Mouse (Mus musculus): ENCODE measurements around the gene Terf2ip. TPM values are rescaled to one million over a fixed set of nuclear protein-coding genes. Genes with fewer than 3 reads are reported as not detected.

The Terf2ip gene
- polyA plus RNA-seq, 1 experiment from 2014 or later, result 21.3 TPM

GRCm38 (mm10) chr8:111992013-111992702, 19.0 kb upstream of the Terf2ip start, which contains the start of gene Adat1:
TSS of gene Adat1 (minus strand) at chr8:111992302.
- no peak within 1 kb of the TSS for H3K27ac ChIP-seq (ENCODE audit: low read depth)
- peak within 1 kb of the TSS; percentile 79 for H3K9ac ChIP-seq (ENCODE audit: low read length)
- H3K27me3 ChIP-seq (replicated peaks; ENCODE audit: control insufficient read depth, insufficient read depth, low read length), result no peaks in the 10 kb centered on the region
- H3K4me2 ChIP-seq (ENCODE audit: low read length), result peak within 1 kb of the TSS; percentile 85
- 4% methylated on average over 32 of the region's 33 CpGs for WGBS
- H3K9me3 ChIP-seq (ENCODE audit: control insufficient read depth, low read length), result no peaks in the 10 kb centered on the region
- H3K4me1 ChIP-seq (replicated peaks; ENCODE audit: control insufficient read depth, insufficient read depth, low read length), result peaks cover 6% of the 10 kb centered on the region
- DNase-seq (ENCODE audit: low spot score) (peak; percentile 93), ATAC-seq (replicated peaks; ENCODE audit: low FRiP score, low TSS enrichment, low read depth) (peak; percentile 93)
- peak within 1 kb of the TSS; percentile 79 for H3K4me3 ChIP-seq (ENCODE audit: low read depth, low read length)
- peaks cover 65% of the 10 kb centered on the region for H3K36me3 ChIP-seq (ENCODE audit: control insufficient read depth, insufficient read depth, low read length)

GRCm38 (mm10) chr8:111992703-111993039, 18.5 kb upstream of the Terf2ip start:
- H3K27ac ChIP-seq (ENCODE audit: low read depth), result no peak overlapping the region
- no peak overlapping the region for H3K4me3 ChIP-seq (ENCODE audit: low read depth, low read length)
- DNase-seq (ENCODE audit: low spot score) (peak; percentile 52), ATAC-seq (replicated peaks; ENCODE audit: low FRiP score, low TSS enrichment, low read depth) (no peak)
- 67% methylated on average over 3 of the region's 3 CpGs for WGBS
- no peak overlapping the region for H3K9ac ChIP-seq (ENCODE audit: low read length)
- peaks cover 66% of the 10 kb centered on the region for H3K36me3 ChIP-seq (ENCODE audit: control insufficient read depth, insufficient read depth, low read length)
- H3K4me1 ChIP-seq (replicated peaks; ENCODE audit: control insufficient read depth, insufficient read depth, low read length), result peaks cover 6% of the 10 kb centered on the region
- H3K9me3 ChIP-seq (ENCODE audit: control insufficient read depth, low read length), result no peaks in the 10 kb centered on the region
- peak overlapping the region; percentile 85; the same call in 1 of the 2 replicates for H3K4me2 ChIP-seq (ENCODE audit: low read length)
- H3K27me3 ChIP-seq (replicated peaks; ENCODE audit: control insufficient read depth, insufficient read depth, low read length), result no peaks in the 10 kb centered on the region

- H3K9me3 ChIP-seq (ENCODE audit: control insufficient read depth, low read length), result no peaks in the 10 kb centered on the region
- no peaks in the 10 kb centered on the region for H3K27me3 ChIP-seq (replicated peaks; ENCODE audit: control insufficient read depth, insufficient read depth, low read length)
- H3K36me3 ChIP-seq (ENCODE audit: control insufficient read depth, insufficient read depth, low read length), result peaks cover 65% of the 10 kb centered on the region
- H3K4me3 ChIP-seq (ENCODE audit: low read depth, low read length), result no peak overlapping the region
- ATAC-seq (replicated peaks; ENCODE audit: low FRiP score, low TSS enrichment, low read depth) (no peak), DNase-seq (ENCODE audit: low spot score) (no peak)
- H3K9ac ChIP-seq (ENCODE audit: low read length), result no peak overlapping the region
- no peak overlapping the region for H3K4me2 ChIP-seq (ENCODE audit: low read length)
- no peaks in the 10 kb centered on the region for H3K4me1 ChIP-seq (replicated peaks; ENCODE audit: control insufficient read depth, insufficient read depth, low read length)
- no peak overlapping the region for H3K27ac ChIP-seq (ENCODE audit: low read depth)
Measured at GRCm38 (mm10) chr8:112004754-112005153, 6.4 kb upstream of the Terf2ip start.

GRCm38 (mm10) chr8:112005601-112006000, 5.6 kb upstream of the Terf2ip start:
- Histone ChIP-seq H3K4me1 (replicated peaks; ENCODE audit: control insufficient read depth, insufficient read depth, low read length) (peaks cover 5% of the 10 kb centered on the region), H3K9ac (ENCODE audit: low read length) (no peak overlapping the region), H3K9me3 (ENCODE audit: control insufficient read depth, low read length) (no peaks in the 10 kb centered on the region), H3K36me3 (ENCODE audit: control insufficient read depth, insufficient read depth, low read length) (peaks cover 56% of the 10 kb centered on the region), H3K4me2 (ENCODE audit: low read length) (no peak overlapping the region), H3K27me3 (replicated peaks; ENCODE audit: control insufficient read depth, insufficient read depth, low read length) (no peaks in the 10 kb centered on the region), H3K27ac (ENCODE audit: low read depth) (no peak overlapping the region), H3K4me3 (ENCODE audit: low read depth, low read length) (no peak overlapping the region)
- ATAC-seq (replicated peaks; ENCODE audit: low FRiP score, low TSS enrichment, low read depth), result no peak
- 93% methylated on average over 6 of the region's 6 CpGs for WGBS
- no peak for DNase-seq (ENCODE audit: low spot score)

- WGBS, result 97% methylated on average over 2 of the region's 2 CpGs
- ATAC-seq (replicated peaks; ENCODE audit: low FRiP score, low TSS enrichment, low read depth), result no peak
- peaks cover 36% of the 10 kb centered on the region for H3K36me3 ChIP-seq (ENCODE audit: control insufficient read depth, insufficient read depth, low read length)
Measured at GRCm38 (mm10) chr8:112007669-112008068, 3.5 kb upstream of the Terf2ip start.

GRCm38 (mm10) chr8:112009558-112009957, 1.6 kb upstream of the Terf2ip start:
- no peak for DNase-seq (ENCODE audit: low spot score)
- Histone ChIP-seq H3K4me3 (ENCODE audit: low read depth, low read length) (no peak overlapping the region), H3K27me3 (replicated peaks; ENCODE audit: control insufficient read depth, insufficient read depth, low read length) (no peaks in the 10 kb centered on the region), H3K4me2 (ENCODE audit: low read length) (peak overlapping the region; percentile 57; the same call in 1 of the 2 replicates), H3K9me3 (ENCODE audit: control insufficient read depth, low read length) (no peaks in the 10 kb centered on the region), H3K4me1 (replicated peaks; ENCODE audit: control insufficient read depth, insufficient read depth, low read length) (peaks cover 17% of the 10 kb centered on the region), H3K9ac (ENCODE audit: low read length) (no peak overlapping the region), H3K36me3 (ENCODE audit: control insufficient read depth, insufficient read depth, low read length) (peaks cover 17% of the 10 kb centered on the region), H3K27ac (ENCODE audit: low read depth) (no peak overlapping the region)
- WGBS, result 89% methylated on average over 7 of the region's 7 CpGs
- no peak for ATAC-seq (replicated peaks; ENCODE audit: low FRiP score, low TSS enrichment, low read depth)

More at GRCm38 (mm10) chr8:112007669-112008068, 3.5 kb upstream of the Terf2ip start:
- no peak overlapping the region for H3K4me3 ChIP-seq (ENCODE audit: low read depth, low read length)
- no peaks in the 10 kb centered on the region for H3K9me3 ChIP-seq (ENCODE audit: control insufficient read depth, low read length)
- H3K27me3 ChIP-seq (replicated peaks; ENCODE audit: control insufficient read depth, insufficient read depth, low read length), result no peaks in the 10 kb centered on the region
- peaks cover 10% of the 10 kb centered on the region for H3K4me1 ChIP-seq (replicated peaks; ENCODE audit: control insufficient read depth, insufficient read depth, low read length)
- no peak overlapping the region for H3K9ac ChIP-seq (ENCODE audit: low read length)
- DNase-seq (ENCODE audit: low spot score), result no peak
- no peak overlapping the region for H3K27ac ChIP-seq (ENCODE audit: low read depth)
- no peak overlapping the region for H3K4me2 ChIP-seq (ENCODE audit: low read length)

- Histone ChIP-seq H3K27ac (ENCODE audit: low read depth) (peak overlapping the region; percentile 73), H3K9ac (ENCODE audit: low read length) (peak overlapping the region; percentile 85)
- no peak; the same call in none of the 2 replicates for ATAC-seq (replicated peaks; ENCODE audit: low FRiP score, low TSS enrichment, low read depth)
Measured at GRCm38 (mm10) chr8:112011816-112012242, 631 bp downstream of the Terf2ip start.

GRCm38 (mm10) chr8:112014936-112015335, 3.7 kb downstream of the Terf2ip start, which contains the start of gene Gm6793:
TSS of gene Gm6793 (minus strand) at chr8:112015036.
- no peak within 1 kb of the TSS for H3K9ac ChIP-seq (ENCODE audit: low read length)
- no peak for ATAC-seq (replicated peaks; ENCODE audit: low FRiP score, low TSS enrichment, low read depth)
- no peaks in the 10 kb centered on the region for H3K27me3 ChIP-seq (replicated peaks; ENCODE audit: control insufficient read depth, insufficient read depth, low read length)
- H3K27ac ChIP-seq (ENCODE audit: low read depth), result no peak within 1 kb of the TSS
- H3K4me2 ChIP-seq (ENCODE audit: low read length), result no peak within 1 kb of the TSS
- H3K36me3 ChIP-seq (ENCODE audit: control insufficient read depth, insufficient read depth, low read length), result peaks cover 43% of the 10 kb centered on the region
- no peaks in the 10 kb centered on the region for H3K9me3 ChIP-seq (ENCODE audit: control insufficient read depth, low read length)
- H3K4me3 ChIP-seq (ENCODE audit: low read depth, low read length), result no peak within 1 kb of the TSS
- WGBS, result 94% methylated on average over 11 of the region's 11 CpGs
- no peak for DNase-seq (ENCODE audit: low spot score)
- peaks cover 17% of the 10 kb centered on the region for H3K4me1 ChIP-seq (replicated peaks; ENCODE audit: control insufficient read depth, insufficient read depth, low read length)

More at GRCm38 (mm10) chr8:112011816-112012242, 631 bp downstream of the Terf2ip start:
- Histone ChIP-seq H3K27me3 (replicated peaks; ENCODE audit: control insufficient read depth, insufficient read depth, low read length) (no peaks in the 10 kb centered on the region), H3K4me2 (ENCODE audit: low read length) (peak overlapping the region; percentile 91), H3K9me3 (ENCODE audit: control insufficient read depth, low read length) (no peaks in the 10 kb centered on the region), H3K36me3 (ENCODE audit: control insufficient read depth, insufficient read depth, low read length) (peaks cover 16% of the 10 kb centered on the region), H3K4me1 (replicated peaks; ENCODE audit: control insufficient read depth, insufficient read depth, low read length) (peaks cover 17% of the 10 kb centered on the region), H3K4me3 (ENCODE audit: low read depth, low read length) (peak overlapping the region; percentile 99)
- WGBS, result under 1% methylated on average over 40 of the region's 40 CpGs
- DNase-seq (ENCODE audit: low spot score), result peak; percentile 79

GRCm38 (mm10) chr8:112029455-112029854, 18.3 kb downstream of the Terf2ip start:
- DNase-seq (ENCODE audit: low spot score) (no peak), ATAC-seq (replicated peaks; ENCODE audit: low FRiP score, low TSS enrichment, low read depth) (no peak)
- Histone ChIP-seq H3K4me1 (replicated peaks; ENCODE audit: control insufficient read depth, insufficient read depth, low read length) (no peaks in the 10 kb centered on the region), H3K9ac (ENCODE audit: low read length) (no peak overlapping the region), H3K4me2 (ENCODE audit: low read length) (no peak overlapping the region), H3K27me3 (replicated peaks; ENCODE audit: control insufficient read depth, insufficient read depth, low read length) (no peaks in the 10 kb centered on the region), H3K4me3 (ENCODE audit: low read depth, low read length) (no peak overlapping the region), H3K27ac (ENCODE audit: low read depth) (no peak overlapping the region), H3K9me3 (ENCODE audit: control insufficient read depth, low read length) (no peaks in the 10 kb centered on the region), H3K36me3 (ENCODE audit: control insufficient read depth, insufficient read depth, low read length) (no peaks in the 10 kb centered on the region)
- WGBS, result 77% methylated on average over 7 of the region's 7 CpGs
